Mouse (Mus musculus) G1E (cell line): Measurements from ENCODE around the gene Nfam1. TPM values are rescaled to one million over a fixed set of nuclear protein-coding genes. Genes with fewer than 3 reads are reported as not detected.
"Not testable (repeated sequence)": the region's sequence is repeated elsewhere in the genome, so short reads cannot be mapped to it uniquely, and the experiment has no call there.

Experiments
- ATAC-seq: 2 replicates; pipeline ENCODE4 v1.8.0; 2016; ENCODE audit warnings: mild to moderate bottlenecking; ENCODE audit not compliant: insufficient number of reproducible peaks, poor library complexity, low FRiP score, severe bottlenecking; ENCODE audit errors: extremely low read depth
- DNase-seq: peaks from one replicate; pipeline ENCODE4 v3.0.0; 2012; ENCODE audit warnings: low spot score
- H3K27me3 ChIP-seq: 2 replicates; pipeline ENCODE4 v1.6.1; 2012; ENCODE audit warnings: mild to moderate bottlenecking, low read length, inconsistent platforms; ENCODE audit not compliant: insufficient read depth
- H3K36me3 ChIP-seq: replicated peaks from 2 replicates; pipeline ENCODE3; 2012; ENCODE audit warnings: mild to moderate bottlenecking, inconsistent platforms
- H3K4me1 ChIP-seq: 2 replicates; pipeline ENCODE4 v1.6.1; 2012; ENCODE audit warnings: low read depth, low read length, inconsistent platforms, mixed read lengths; ENCODE audit not compliant: insufficient read depth
- H3K4me3 ChIP-seq: 2 replicates; pipeline ENCODE4 v1.5.1; 2012; ENCODE audit warnings: low read depth, mild to moderate bottlenecking, inconsistent platforms, low read length, moderate library complexity, mixed read lengths
- H3K9me3 ChIP-seq: replicated peaks from 2 replicates; pipeline ENCODE4 v1.6.1; 2012; ENCODE audit warnings: inconsistent platforms
- CTCF ChIP-seq: IDR thresholded peaks from 2 replicates; pipeline ENCODE4 v1.5.1; 2012; ENCODE audit warnings: low read depth, low read length, inconsistent platforms, mixed read lengths
- GATA1 ChIP-seq: IDR thresholded peaks from 2 replicates; pipeline ENCODE4 v1.6.1; 2012; ENCODE audit warnings: borderline replicate concordance, low read length, inconsistent platforms, mixed read lengths
- GATA2 ChIP-seq: IDR thresholded peaks from 2 replicates; pipeline ENCODE4 v1.6.1; 2012; ENCODE audit warnings: low read depth, low read length, inconsistent platforms, borderline replicate concordance
- POLR2AphosphoS5 ChIP-seq: IDR thresholded peaks from 2 replicates; pipeline ENCODE4 v1.6.1; 2012; ENCODE audit warnings: low read depth, low read length, inconsistent platforms; ENCODE audit not compliant: insufficient replicate concordance
- TAL1 ChIP-seq: conservative IDR thresholded peaks from 2 replicates; pipeline ENCODE4 v1.6.1; 2012; ENCODE audit warnings: low read depth, low read length, inconsistent platforms, mixed read lengths
- polyA plus RNA-seq: library from polyadenylated mRNA; stranded (reverse); fragments of >175 nt; gene quantifications from 2 replicates; pipeline ENCODE4 v1.2.3, GENCODE M21; 2012
- total RNA-seq, 2 experiments: library from RNA; stranded (forward) in 1 of 2; stranded (reverse) in 1 of 2; fragments of 200-1000 nt in 1 of 2; fragments of >200 nt in 1 of 2; fragmentation: Nextera tagmentation in 1 of 2; gene quantifications; 2 replicates each; pipeline ENCODE4 v1.2.3; 2014 to 2017

The Nfam1 gene
- total and polyA plus RNA-seq, 3 experiments, result 0.03 to 0.60 TPM; not detected in 1

DNA sequence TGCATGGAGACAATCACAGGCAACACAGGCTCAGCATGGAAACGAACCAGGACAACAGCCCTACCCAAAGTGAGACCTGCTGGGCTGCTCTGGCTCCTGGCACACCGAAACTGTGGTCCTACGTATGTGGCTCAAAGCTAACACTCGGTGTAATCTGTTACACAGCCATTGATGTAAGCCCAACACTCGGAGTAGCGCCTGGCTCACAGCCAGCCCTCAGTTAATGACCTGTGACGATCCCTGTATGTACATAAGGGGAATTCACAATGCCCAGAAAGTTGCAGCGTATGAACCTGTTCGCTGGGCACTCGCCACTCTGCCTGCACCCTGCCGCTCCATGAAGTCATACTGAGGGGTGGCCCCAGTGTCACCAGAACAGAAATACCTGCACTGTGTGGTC is 20.2 kb upstream of the Nfam1 start:
- no peaks in the 10 kb centered on the region for H3K36me3 ChIP-seq
- no peak for ATAC-seq
- no peak for DNase-seq
- H3K9me3 ChIP-seq, result no peaks in the 10 kb centered on the region
- H3K4me1 ChIP-seq, result 0 out of 2 replicates have a peak, but pooled peaks cover 3% of the 10 kb centered on the region
- peaks cover 8% of the 10 kb centered on the region; the same call in 1 of the 2 replicates for H3K27me3 ChIP-seq
- TF ChIP-seq POLR2AphosphoS5, result no peak
- TF ChIP-seq CTCF, result no peak
- no peak for TF ChIP-seq GATA2
- no peak for TF ChIP-seq GATA1
- no peak overlapping the region for H3K4me3 ChIP-seq

DNA sequence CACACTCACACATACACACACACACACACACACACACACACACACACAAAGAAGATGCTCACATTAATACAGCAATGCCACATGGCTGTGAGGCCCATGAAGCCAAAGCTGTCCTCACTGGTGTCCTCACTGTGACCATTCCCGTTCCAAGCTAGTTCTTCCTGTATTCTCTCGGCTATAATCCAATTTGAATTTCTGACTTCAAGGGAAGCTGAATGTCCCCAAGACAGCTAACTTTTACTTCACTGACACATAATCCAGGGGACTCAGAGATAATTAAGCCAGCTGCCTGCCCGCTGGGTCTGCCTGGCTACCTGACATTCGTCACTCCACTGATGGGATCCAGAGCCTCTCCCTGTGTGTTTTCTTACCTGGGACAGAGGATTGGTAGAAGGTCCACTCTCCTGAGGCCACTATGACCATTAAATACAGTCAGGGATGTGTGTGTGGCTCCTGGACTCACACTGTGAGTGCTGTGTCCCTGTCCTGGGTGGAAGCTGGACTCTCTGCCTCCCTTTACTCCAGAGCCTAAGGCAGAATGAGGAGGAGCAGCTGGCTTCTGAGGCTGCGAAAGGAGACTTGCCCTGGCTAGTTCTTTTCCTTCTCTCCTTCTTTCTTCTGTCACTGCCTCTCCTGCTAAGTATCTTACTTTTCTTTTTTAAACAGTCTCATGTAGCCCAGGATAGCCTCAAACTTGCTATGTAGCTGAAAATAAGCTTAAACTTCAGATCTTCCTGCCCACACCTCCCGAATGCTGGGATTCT is 19.4 kb upstream of the Nfam1 start:
- H3K27me3 ChIP-seq, result peaks cover 8% of the 10 kb centered on the region; the same call in 1 of the 2 replicates
- ATAC-seq (no peak), DNase-seq (no peak)
- 0 out of 2 replicates have a peak, but pooled peaks cover 3% of the 10 kb centered on the region for H3K4me1 ChIP-seq
- no peaks in the 10 kb centered on the region for H3K9me3 ChIP-seq
- no peaks in the 10 kb centered on the region for H3K36me3 ChIP-seq
- no peak overlapping the region for H3K4me3 ChIP-seq
- TF ChIP-seq GATA2 (no peak), GATA1 (no peak), POLR2AphosphoS5 (no peak), TAL1 (no peak), CTCF (no peak)

DNA sequence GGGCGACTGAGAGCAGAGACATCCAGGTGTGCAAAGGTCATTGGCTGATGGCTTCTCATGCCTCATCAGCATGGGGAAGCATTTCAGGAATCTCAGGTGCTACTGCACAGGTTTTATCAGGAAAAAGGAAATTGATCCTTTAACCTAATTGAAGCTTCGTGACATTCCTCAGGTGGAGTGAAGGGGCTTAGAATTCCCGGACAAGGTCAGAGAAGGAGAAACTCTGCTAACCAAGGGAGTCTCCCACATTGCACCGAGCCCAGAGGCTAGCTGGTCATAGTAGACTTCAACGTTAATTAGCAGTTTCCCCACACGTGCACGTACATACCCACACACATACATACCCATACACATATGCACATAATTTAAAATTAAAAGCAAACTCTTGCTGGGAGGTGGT is 13.6 kb upstream of the Nfam1 start:
- no peak for ATAC-seq

DNA sequence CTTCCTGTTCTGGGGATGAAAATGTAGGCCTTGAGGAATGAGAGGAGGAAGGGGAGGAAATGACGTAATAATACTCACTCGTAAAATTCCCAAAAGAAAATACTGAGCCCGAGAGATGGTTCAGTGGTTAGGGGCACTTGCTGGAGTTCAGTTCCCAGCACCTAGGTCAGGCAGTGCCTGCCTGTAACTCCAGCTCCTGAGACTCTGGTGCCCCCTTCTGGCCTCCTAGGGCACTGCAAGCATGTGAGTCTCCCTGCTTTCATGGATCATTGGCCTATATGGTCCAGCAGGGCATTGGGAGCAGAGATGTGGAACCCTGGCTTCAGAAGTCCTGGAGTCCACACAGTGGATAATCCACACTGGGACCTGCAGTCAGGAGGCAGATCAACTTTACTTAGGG is 13.2 kb upstream of the Nfam1 start:
- Histone ChIP-seq H3K27me3 (peaks cover 12% of the 10 kb centered on the region), H3K4me3 (no peak overlapping the region), H3K9me3 (peaks cover 4% of the 10 kb centered on the region; the same call in 1 of the 2 replicates), H3K4me1 (no peaks in the 10 kb centered on the region), H3K36me3 (no peaks in the 10 kb centered on the region)
- ATAC-seq, result no peak
- TF ChIP-seq POLR2AphosphoS5 (no peak), CTCF (peak; percentile 35; the same call in 1 of the 2 replicates)
- no peak for DNase-seq

More for the DNA sequence above, 13.6 kb upstream of the Nfam1 start:
- Histone ChIP-seq H3K36me3 (no peaks in the 10 kb centered on the region), H3K9me3 (peaks cover 4% of the 10 kb centered on the region; the same call in 1 of the 2 replicates), H3K4me1 (no peaks in the 10 kb centered on the region), H3K4me3 (no peak overlapping the region), H3K27me3 (peaks cover 7% of the 10 kb centered on the region)
- DNase-seq, result no peak
- TF ChIP-seq CTCF, result no peak
- TF ChIP-seq TAL1, result no peak
- TF ChIP-seq POLR2AphosphoS5, result no peak
- no peak for TF ChIP-seq GATA1
- no peak for TF ChIP-seq GATA2

DNA sequence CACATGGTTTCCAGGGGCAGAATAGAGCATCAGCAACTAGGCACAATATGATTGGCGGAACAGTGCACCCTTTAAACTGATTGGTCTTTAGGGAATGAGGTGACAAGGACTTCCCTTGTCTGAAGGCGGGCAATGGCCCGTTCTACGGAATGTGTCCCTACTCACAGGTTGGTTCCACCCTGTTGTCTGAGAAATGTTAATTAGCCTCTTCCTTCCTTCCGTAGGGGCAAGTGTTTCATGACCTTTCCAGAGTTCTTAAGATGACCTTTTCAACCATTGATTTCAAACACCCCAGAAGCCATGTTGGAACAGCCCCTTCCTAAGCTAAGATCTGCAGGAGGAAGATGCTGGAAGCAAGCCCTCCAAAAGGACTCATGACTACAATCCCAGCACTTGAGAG is 12.5 kb upstream of the Nfam1 start:
- H3K36me3 ChIP-seq, H3K4me3 ChIP-seq, DNase-seq, ATAC-seq, H3K4me1 ChIP-seq, H3K9me3 ChIP-seq: not testable (repeated sequence)
- peaks cover 14% of the 10 kb centered on the region for H3K27me3 ChIP-seq

DNA sequence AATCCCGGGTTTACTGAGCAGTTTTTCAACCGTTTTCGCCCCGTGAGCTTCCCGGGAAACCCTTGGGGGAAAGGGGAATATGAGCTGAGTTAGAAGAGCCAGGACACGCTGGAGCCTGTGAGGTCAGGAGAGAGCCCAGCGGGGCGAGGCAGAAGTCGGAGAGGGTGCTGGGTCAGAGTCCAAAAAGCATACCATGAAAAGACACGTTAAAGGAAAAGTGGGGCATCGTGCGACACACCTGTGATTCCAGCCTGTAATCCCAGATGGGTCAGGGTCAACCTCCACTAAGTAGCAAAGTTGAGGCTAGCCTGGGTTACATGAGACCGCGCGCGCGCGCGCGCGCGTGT is 10.2 kb upstream of the Nfam1 start:
- no peak overlapping the region for H3K4me3 ChIP-seq
- H3K4me1 ChIP-seq, result no peaks in the 10 kb centered on the region
- H3K9me3 ChIP-seq, result peaks cover 4% of the 10 kb centered on the region; the same call in 1 of the 2 replicates
- no peaks in the 10 kb centered on the region for H3K36me3 ChIP-seq
- H3K27me3 ChIP-seq, result peaks cover 17% of the 10 kb centered on the region
- no peak for TF ChIP-seq TAL1
- no peak for TF ChIP-seq GATA2
- no peak for TF ChIP-seq GATA1
- no peak for TF ChIP-seq POLR2AphosphoS5
- TF ChIP-seq CTCF, result no peak
- DNase-seq, result no peak
- ATAC-seq, result no peak
